Mouse (Mus musculus): Measurements from ENCODE around the gene Gm10065.

Gm10065 gene

GRCm38 (mm10) chr13:21435476-21435875, 43.8 kb downstream of the Gm10065 start:
- no peak for DNase-seq (ENCODE audit: low spot score in 2 of 2)
